Mouse (Mus musculus) myocyte (in vitro differentiated cells): ENCODE results near the gene Sla2. TPM values are rescaled to one million over a fixed set of nuclear protein-coding genes. Genes with fewer than 3 reads are reported as not detected.
"Not testable (repeated sequence)": the region's sequence is repeated elsewhere in the genome, so short reads cannot be mapped to it uniquely, and the experiment has no call there.

Experiments used
- H3K27me3 ChIP-seq: one replicate; pipeline ENCODE4 v1.6.1; 2011; ENCODE audit not compliant: control insufficient read depth, insufficient read depth, insufficient read length
- H3K36me3 ChIP-seq: one replicate; pipeline ENCODE4 v1.6.1; 2011; ENCODE audit not compliant: control insufficient read depth, insufficient read depth
- H3K4me2 ChIP-seq: one replicate; pipeline ENCODE4 v1.6.1; 2011; ENCODE audit warnings: low read depth, control low read depth
- H3K4me3 ChIP-seq: one replicate; pipeline ENCODE4 v1.5.1; 2011; ENCODE audit warnings: mild to moderate bottlenecking, control low read depth, moderate library complexity
- H3K79me2 ChIP-seq: one replicate; pipeline ENCODE4 v1.6.1; 2011; ENCODE audit not compliant: control insufficient read depth, insufficient read depth
- H3ac ChIP-seq: one replicate; pipeline ENCODE4 v1.6.1; 2011; ENCODE audit not compliant: control insufficient read depth, insufficient read length
- CEBPB ChIP-seq: IDR thresholded peaks from 2 replicates; pipeline ENCODE4 v1.6.1; 2011; ENCODE audit warnings: mild to moderate bottlenecking, moderate library complexity; ENCODE audit not compliant: poor library complexity, insufficient read depth, severe bottlenecking
- E2F4 ChIP-seq: IDR thresholded peaks from one replicate; pipeline ENCODE4 v1.6.1; 2011; ENCODE audit warnings: mild to moderate bottlenecking, control low read depth, moderate library complexity; ENCODE audit not compliant: insufficient read depth
- MAX ChIP-seq: IDR thresholded peaks from one replicate; pipeline ENCODE4 v1.6.1; 2011; ENCODE audit warnings: low read depth, mild to moderate bottlenecking, control low read depth
- MYOD1 ChIP-seq, 3 experiments: IDR thresholded peaks; one replicate each; pipeline ENCODE4 v1.6.1; 2011; ENCODE audit warnings: control low read depth in 2 of 3, low read depth in 2 of 3, mild to moderate bottlenecking in 2 of 3, moderate library complexity in 1 of 3; ENCODE audit not compliant: insufficient read length in 2 of 3, control insufficient read depth in 1 of 3
- MYOG ChIP-seq, 3 experiments: IDR thresholded peaks; one replicate each; pipeline ENCODE4 v1.6.1; 2011; ENCODE audit warnings: control low read depth in 2 of 3, low read depth in 2 of 3, mild to moderate bottlenecking in 2 of 3; ENCODE audit not compliant: insufficient read length in 2 of 3, control insufficient read depth in 1 of 3, insufficient read depth in 1 of 3
- POLR2A ChIP-seq: IDR thresholded peaks from one replicate; pipeline ENCODE4 v1.6.1; 2011; ENCODE audit warnings: low read depth, mild to moderate bottlenecking, control low read depth, moderate library complexity; ENCODE audit not compliant: insufficient read length
- POLR2AphosphoS2 ChIP-seq: IDR thresholded peaks from one replicate; pipeline ENCODE4 v1.6.1; 2011; ENCODE audit warnings: low read depth, control low read depth; ENCODE audit not compliant: insufficient read length
- REST ChIP-seq: IDR thresholded peaks from one replicate; pipeline ENCODE4 v1.6.1; 2011; ENCODE audit warnings: mild to moderate bottlenecking, control low read depth, moderate library complexity; ENCODE audit not compliant: insufficient read depth, insufficient read length
- SRF ChIP-seq: IDR thresholded peaks from one replicate; pipeline ENCODE4 v1.6.1; 2011; ENCODE audit warnings: low read depth; ENCODE audit not compliant: control insufficient read depth, insufficient read length
- TCF12 ChIP-seq: IDR thresholded peaks from one replicate; pipeline ENCODE4 v1.6.1; 2011; ENCODE audit warnings: mild to moderate bottlenecking, control low read depth; ENCODE audit not compliant: poor library complexity, insufficient read depth, severe bottlenecking
- TCF3 ChIP-seq: IDR thresholded peaks from one replicate; pipeline ENCODE4 v1.6.1; 2011; ENCODE audit warnings: low read depth, control low read depth; ENCODE audit not compliant: insufficient read length
- USF1 ChIP-seq: IDR thresholded peaks from one replicate; pipeline ENCODE4 v1.6.1; 2011; ENCODE audit warnings: low read depth, mild to moderate bottlenecking, control low read depth, moderate library complexity
- polyA plus RNA-seq: library from polyadenylated mRNA; unstranded; fragments of >200 nt; fragmentation: generic; extraction: Trizol; gene quantifications from one replicate; pipeline ENCODE4 v1.2.1, GENCODE M21; 2012; ENCODE audit warnings: missing spikeins

The Sla2 gene
- polyA plus RNA-seq, 1 experiment = 0.18 TPM

DNA sequence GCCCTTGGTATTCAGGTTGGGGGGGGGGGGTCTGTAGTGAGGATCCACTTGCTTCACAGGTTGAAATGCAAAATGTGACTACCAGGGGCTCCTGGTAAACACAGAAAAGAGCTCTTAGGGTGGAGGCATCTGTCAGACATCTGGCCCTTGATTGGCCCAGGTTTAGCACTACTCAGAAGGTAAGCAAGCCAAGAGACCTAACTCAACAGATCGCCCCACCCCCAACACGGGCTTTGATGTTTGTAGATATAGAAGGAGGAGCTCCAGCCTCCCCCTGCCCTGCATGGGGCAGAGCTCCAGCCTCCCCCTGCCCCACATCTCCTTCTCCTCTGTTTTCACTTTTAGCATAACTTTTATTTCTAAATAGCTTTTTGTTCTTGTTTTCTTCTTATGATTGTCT lies 32.8 kb upstream of the Sla2 start:
- no peak overlapping the region for H3K4me2 ChIP-seq
- H3ac ChIP-seq = no peak overlapping the region
- no peaks in the 10 kb centered on the region for H3K79me2 ChIP-seq
- H3K27me3 ChIP-seq = no peaks in the 10 kb centered on the region
- TF ChIP-seq USF1 (no peak), TCF12 (no peak), MAX (no peak), REST (no peak), MYOD1 (IDR thresholded peaks at IDR 0.05; ENCODE audit: control insufficient read depth in 1 of 3, insufficient read length in 2 of 3, low read depth in 2 of 3) (no peak), TCF3 (no peak), E2F4 (no peak), POLR2A (no peak), POLR2AphosphoS2 (no peak), SRF (no peak), CEBPB (no peak), MYOG (IDR thresholded peaks at IDR 0.05; ENCODE audit: control insufficient read depth in 1 of 3, insufficient read depth in 1 of 3, insufficient read length in 2 of 3, low read depth in 2 of 3) (no peak)
- no peaks in the 10 kb centered on the region for H3K36me3 ChIP-seq
- no peak overlapping the region for H3K4me3 ChIP-seq

DNA sequence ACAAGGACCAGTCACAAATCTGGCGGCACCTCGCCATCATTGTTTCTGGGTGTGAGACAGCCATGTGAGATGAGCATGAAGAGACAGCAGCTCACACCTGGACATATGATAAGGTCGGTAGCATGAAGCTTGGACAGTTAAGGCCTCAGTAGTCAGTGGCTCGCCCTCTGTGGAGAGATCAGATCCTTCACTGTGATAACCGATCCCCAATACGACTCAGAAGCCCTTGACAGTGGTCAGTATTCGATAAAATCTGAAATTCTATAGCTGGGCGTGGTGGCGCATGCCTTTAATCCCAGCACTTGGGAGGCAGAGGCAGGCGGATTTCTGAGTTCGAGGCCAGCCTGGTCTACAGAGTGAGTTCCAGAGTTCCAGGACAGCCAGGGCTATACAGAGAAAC lies 32.2 kb upstream of the Sla2 start:
- H3K27me3 ChIP-seq, H3K36me3 ChIP-seq, H3K4me2 ChIP-seq, H3ac ChIP-seq, H3K79me2 ChIP-seq, H3K4me3 ChIP-seq: not testable (repeated sequence)

DNA sequence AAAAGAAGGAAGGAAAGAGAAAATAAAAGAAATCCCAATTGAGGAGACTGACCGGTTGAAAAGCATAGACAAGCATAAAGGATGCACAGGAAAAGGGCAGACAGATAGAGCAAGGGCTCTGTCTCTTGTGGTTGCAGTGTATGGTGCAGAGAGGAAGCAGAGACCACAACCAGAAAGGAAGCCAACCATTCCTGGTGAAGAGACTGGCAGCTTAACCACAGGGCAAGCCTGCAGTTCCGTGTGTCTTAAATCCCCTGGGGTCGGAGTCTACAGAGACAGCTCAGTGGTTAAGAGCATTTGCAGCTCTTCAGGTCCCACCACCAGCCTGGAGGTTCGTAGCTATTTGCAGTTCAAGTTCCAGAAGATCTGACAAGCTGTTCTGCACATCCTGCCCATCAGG lies 31.6 kb upstream of the Sla2 start:
- H3K27me3 ChIP-seq = no peaks in the 10 kb centered on the region
- no peaks in the 10 kb centered on the region for H3K36me3 ChIP-seq
- no peak overlapping the region for H3K4me2 ChIP-seq
- H3K4me3 ChIP-seq = no peak overlapping the region
- no peaks in the 10 kb centered on the region for H3K79me2 ChIP-seq
- no peak overlapping the region for H3ac ChIP-seq
- no peak for TF ChIP-seq E2F4
- no peak for TF ChIP-seq USF1
- no peak for TF ChIP-seq TCF3
- TF ChIP-seq MYOG (IDR thresholded peaks at IDR 0.05; ENCODE audit: control insufficient read depth in 1 of 3, insufficient read depth in 1 of 3, insufficient read length in 2 of 3, low read depth in 2 of 3) = no peak
- no peak for TF ChIP-seq POLR2AphosphoS2
- TF ChIP-seq MYOD1 (IDR thresholded peaks at IDR 0.05; ENCODE audit: control insufficient read depth in 1 of 3, insufficient read length in 2 of 3, low read depth in 2 of 3) = no peak
- no peak for TF ChIP-seq TCF12

DNA sequence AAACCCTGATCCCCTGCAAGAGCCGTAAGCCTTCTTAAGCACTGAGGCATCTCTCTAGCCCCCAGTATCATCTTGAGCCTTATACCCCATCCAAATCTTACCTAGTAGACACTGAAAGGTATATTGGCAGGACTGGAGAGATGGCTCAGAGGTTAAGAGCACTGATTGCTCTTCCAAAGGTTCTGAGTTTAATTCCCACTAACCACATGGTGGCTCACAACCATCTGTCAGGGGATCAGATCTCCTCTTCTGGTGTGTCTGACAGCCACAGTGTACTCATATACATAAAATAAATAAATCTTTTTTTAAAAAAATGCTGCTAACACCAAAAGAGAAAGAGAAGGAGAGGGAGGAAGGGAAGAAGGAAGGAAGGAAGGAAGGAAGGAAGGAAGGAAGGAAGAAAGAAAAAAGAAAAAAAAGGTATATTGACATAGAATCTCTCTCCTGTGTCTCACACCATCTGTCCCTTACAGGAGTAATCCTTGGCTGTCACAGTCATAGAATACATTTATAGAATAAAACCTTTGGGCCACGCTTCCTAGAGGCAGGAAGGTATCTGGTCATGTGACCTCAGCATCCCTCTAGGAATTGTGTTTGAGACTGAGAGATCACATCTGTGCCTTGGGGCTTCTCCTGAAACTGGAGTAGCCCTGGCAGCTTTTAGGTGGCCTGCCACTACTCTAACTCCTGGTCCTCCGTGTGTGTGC lies 29.6 kb upstream of the Sla2 start:
- Histone ChIP-seq H3ac (no peak overlapping the region), H3K36me3 (no peaks in the 10 kb centered on the region), H3K27me3 (no peaks in the 10 kb centered on the region), H3K4me3 (no peak overlapping the region), H3K79me2 (no peaks in the 10 kb centered on the region), H3K4me2 (no peak overlapping the region)
- no peak for TF ChIP-seq MYOG (IDR thresholded peaks at IDR 0.05; ENCODE audit: control insufficient read depth in 1 of 3, insufficient read depth in 1 of 3, insufficient read length in 2 of 3, low read depth in 2 of 3)
- TF ChIP-seq REST = no peak
- TF ChIP-seq MAX = no peak
- no peak for TF ChIP-seq USF1

DNA sequence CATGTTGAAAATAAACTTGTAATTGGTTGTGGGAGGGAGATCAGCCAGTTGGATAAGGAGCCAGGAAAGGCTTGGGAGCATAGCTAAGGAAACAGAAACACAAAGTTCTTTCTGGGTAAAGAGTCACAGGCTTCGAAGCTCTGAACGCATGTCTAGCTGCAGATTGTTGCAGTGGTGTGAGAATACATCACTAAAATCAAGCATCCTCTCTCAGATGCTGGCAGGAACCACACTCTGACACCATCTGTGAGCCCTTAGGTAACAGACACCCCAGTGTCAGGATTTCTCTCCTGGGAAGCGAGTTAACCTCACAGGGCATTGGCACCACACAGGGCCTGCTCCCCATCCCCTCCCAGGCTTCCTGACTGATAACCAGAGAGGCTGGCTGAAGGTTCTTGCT lies 28.6 kb upstream of the Sla2 start:
- Histone ChIP-seq H3K36me3 (no peaks in the 10 kb centered on the region), H3K4me3 (no peak overlapping the region), H3K27me3 (no peaks in the 10 kb centered on the region), H3ac (no peak overlapping the region), H3K79me2 (no peaks in the 10 kb centered on the region), H3K4me2 (no peak overlapping the region)
- TF ChIP-seq REST = no peak

DNA sequence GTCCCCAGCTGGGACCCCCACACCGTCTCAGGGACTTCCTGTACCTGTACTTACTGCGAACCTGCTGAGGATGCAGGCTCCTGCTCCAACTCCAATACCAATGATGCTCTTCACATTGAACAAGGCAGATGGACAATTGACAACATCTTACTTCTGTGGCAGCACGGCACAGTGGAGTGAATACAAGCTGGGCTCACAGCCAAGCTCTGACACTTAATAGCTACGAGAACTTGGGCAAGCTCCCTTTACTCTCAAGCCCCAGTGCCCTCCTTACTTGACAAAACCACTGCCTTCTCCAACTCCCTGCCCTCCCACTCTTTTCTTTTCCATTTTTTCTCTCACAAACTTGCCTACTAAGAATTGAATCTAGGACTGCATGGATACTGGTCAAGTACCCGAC lies 26.2 kb upstream of the Sla2 start:
- Histone ChIP-seq H3K4me2 (no peak overlapping the region), H3K27me3 (no peaks in the 10 kb centered on the region), H3K79me2 (no peaks in the 10 kb centered on the region), H3K4me3 (no peak overlapping the region), H3K36me3 (no peaks in the 10 kb centered on the region), H3ac (no peak overlapping the region)
- TF ChIP-seq MAX (no peak), POLR2AphosphoS2 (no peak), MYOD1 (IDR thresholded peaks at IDR 0.05; ENCODE audit: control insufficient read depth in 1 of 3, insufficient read length in 2 of 3, low read depth in 2 of 3) (no peak), MYOG (IDR thresholded peaks at IDR 0.05; ENCODE audit: control insufficient read depth in 1 of 3, insufficient read depth in 1 of 3, insufficient read length in 2 of 3, low read depth in 2 of 3) (no peak), TCF12 (no peak), POLR2A (no peak), E2F4 (no peak), USF1 (no peak), REST (no peak), CEBPB (no peak), TCF3 (no peak), SRF (no peak)

DNA sequence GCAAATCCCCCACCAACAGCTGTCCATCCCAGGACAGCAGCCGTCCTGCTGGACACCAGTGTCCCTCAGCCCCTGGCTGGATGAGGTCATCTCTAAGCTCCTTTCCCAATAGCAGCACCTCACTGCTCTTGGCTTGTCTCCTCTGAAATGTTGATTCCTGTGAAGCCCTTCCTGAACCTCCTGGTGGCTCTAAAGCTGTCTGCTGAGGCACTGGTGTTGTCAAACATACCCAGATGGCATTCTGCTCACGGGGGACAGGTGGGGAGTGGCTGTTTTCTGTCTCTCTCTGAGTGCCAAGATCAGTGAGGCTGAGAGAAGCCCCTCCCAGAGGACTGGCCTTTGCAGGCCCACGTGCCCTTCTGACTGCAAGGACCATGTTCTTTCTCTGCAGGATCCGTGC lies 18.9 kb upstream of the Sla2 start:
- H3ac ChIP-seq, H3K4me3 ChIP-seq, H3K27me3 ChIP-seq, H3K79me2 ChIP-seq, H3K36me3 ChIP-seq, H3K4me2 ChIP-seq: not testable (repeated sequence)
